Mouse (Mus musculus) lung, adult 18-20 months (tissue): ENCODE data around the gene Nebl.
A peak's percentile ranks its signal among the peaks of the same experiment; 100 is the strongest.

Source experiments
- DNase-seq, 2 experiments: peaks; one replicate each; pipeline ENCODE4 v3.0.0; 2022; ENCODE audit warnings: mixed read lengths in 2 of 2

The Nebl gene

DNA sequence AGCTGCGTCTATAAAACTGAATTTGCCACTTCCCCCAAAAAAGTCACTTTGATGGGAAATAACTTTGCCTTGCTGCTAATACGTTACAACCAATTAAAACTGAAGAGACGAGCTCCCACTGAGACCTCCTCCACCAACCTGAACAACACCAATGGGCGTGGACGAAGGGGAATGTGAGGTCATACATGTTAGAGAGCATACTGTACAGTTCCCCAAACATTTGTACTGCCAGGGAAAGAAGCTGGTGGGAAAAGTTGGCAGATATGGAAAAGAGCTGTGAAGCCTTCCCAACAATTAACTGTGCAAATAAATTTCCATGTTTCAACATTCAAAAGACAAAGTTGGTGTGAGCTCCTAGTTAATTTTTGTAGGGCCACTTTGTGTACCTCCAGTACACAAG is 25.3 kb downstream of the Nebl start:
- DNase-seq, result no peak

DNA sequence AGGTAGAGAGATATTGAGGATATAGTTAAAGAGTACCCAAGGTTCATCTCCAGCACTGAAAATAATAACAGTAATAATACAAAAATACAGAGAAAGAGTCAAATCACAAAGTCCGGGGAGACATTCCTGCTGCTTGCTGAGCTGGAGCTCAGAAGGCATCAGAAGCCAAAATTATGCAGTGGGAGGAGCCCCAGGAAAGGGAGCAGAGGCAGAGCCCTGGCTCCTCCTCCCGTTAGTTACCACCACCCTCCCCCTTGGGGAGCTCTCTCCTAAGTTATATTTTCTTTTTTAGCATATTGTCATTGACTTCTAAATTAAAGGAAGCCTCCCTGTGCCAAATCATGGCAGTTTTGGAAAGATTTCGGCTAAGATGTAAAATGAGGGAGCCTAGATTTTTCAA is 25.8 kb downstream of the Nebl start:
- no peak for DNase-seq

DNA sequence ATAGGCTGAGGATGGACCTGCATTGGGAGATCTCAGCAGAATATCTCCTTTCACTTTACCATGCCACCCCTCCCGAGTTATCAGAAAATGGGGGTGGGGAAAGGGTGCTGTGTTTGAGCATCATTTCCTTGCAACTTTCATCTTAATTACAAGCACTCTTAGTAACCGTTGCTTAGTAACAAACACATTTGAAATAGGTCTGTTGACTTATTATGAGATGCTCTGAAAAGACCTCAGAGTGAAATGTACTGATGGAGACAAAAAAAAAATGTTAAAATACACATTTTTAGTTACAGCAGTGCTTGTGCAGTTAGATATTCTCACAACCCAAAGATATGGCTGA is 28.1 kb downstream of the Nebl start:
- DNase-seq, result no peak

DNA sequence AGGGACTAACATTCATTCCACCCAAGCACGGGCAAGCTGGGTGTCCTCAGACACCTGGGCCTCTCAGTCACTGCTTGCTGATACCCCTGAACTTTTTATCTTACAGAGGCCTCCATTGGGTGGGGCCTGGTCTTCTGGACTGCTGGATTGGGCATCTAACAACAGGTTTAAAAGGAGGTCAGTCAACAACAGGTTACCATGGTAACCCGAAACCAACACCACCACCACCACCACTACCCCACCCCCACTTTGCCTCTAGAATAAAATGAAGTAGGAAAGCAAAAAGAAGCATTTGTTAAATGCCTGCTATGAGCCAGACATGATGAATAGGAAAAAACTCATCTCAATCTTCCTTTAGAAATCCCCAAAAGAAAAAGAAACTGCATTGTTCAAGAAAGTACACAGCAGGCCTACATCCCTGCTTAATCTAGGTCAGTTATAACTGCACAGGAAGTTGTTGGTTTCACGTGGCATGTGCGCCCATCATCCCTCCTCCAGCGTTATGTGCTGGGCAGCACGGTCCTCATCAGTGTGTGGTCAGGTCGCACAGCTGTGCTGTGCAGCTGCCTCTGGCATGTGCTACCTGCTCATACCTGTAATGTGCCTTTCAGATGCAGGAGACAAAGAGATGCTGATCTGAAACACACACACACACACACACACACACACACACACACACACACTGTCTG is 28.6 kb downstream of the Nebl start:
- no peak for DNase-seq

DNA sequence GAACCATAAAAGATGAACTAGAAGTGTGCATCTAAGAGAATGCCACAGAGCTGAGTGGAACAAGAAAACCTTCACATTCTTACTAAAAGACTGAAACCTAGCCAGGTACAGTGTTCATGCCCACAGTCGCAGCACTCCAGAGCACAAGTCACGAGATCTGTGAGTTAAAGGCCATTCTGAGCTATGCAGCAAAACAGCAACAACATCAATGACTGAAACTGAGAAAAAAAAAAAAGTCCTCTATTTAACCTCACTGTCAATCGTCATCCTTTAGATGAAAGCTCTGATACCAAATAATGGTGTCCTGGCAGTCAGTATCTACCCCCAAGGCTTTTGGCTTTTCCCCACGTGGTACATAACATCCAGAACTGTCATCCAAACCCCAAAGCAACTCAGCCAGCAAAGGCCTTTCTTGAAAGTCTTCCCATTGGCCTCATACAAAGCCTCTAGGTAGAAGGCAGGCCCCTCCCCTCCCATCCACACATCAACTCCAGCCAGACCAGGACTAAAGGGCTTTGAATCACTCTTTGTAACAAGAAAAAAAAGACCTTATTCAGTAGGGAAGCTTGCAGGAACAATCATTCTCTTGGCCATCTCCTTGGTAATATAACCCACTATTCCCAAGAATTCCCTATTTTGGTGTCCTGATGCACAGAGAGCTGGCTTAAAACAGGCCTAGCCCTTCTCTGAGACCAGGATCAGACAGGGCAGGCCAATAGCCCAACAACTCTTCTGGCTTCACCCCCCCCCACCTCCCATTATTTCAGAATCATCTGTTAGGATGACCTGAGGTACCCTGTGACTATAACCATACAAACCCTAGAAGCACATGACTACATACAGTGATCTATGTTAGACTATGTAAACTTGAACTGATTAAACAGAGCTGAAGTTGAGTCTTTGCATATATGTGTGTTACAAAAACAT is 32.8 kb downstream of the Nebl start:
- no peak for DNase-seq

DNA sequence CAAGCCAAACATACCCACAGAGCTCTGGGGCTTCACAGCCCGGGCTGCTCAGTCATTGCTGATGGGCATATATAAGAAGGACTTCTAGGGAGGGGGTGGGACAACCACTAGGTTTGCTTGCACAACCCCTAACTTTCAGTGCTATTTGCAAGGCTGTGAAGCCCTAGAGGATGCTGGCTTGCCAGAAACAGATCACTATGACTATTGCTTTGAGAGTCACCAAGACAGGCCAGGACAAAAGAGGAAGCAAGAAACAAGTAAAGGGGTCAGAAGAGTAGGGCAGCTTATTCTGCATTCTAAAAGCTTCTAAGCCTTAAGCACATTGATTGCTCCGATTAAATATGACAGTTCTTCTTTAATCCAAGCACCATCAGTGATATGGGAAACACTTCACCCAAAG is 38.3 kb downstream of the Nebl start:
- no peak for DNase-seq

DNA sequence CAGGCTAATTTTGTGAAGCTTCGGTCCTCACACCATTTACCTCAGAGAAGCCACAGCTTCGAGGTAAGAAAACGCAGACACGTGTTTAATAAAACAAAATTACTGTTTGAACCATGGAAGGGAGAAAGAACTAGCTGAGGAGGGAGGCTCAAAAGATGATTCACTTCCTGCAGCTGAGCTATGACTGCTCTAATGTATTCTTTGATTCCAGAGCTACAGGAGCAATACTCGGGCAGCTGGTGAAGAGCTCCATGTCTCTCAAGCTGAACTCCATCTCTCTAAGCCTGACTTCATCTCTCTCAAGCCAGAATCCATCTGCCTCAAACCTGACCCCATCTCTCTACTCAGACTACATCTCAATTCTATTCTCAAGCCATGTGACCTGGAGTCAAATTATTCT is 41.0 kb downstream of the Nebl start:
- DNase-seq, result no peak

DNA sequence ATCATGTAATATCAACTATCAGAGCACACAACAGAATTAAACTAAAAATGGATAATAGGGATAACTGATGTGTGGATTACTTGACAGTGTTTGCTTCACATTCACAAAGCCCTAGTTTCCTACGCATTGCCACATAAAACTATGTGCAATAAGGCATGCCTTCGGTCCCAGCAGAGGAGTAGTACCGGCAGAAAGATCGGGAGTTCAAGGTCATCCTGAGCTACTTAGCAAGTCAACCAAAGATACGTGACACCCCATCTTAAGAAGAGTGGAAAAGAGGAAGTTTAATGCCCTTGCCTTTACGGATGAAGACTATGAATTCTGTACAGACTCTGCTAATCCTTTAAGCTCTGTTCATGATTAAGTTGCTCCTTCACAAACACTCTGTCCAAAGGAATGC is 44.1 kb downstream of the Nebl start:
- no peak for DNase-seq

DNA sequence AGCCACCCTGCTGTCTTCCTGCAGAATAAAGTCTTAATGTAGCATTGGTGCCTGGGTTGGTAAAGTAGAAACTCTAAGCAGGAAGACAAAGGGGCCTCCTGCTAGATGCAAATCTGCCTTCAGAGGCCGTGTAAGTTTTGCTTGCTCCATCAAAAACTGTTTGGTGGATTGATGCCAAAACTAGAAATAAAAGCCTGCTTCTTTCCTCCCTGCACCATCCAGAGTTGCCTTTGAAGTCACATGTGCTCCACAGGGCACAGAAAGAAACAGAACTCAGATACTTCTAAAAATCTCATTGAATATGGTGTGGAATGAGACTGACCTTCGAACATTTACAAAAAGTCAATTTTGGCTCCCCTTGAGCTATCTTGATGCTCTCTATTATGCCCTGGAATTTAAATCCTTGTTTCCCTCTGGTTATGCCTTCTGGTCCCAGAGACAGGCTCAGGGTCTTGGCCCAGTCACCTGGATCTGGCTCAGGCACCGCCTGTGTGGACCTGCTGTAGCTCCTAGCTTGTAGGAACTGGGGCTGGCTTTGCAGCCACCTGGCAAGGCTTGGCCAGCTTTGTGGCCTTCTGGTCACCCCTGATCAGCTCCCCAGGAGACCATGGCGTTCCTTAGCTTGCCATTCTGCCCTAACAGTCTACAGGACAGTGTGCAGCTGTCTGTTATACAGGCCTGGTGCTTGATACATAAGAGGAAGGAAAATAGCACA is 47.8 kb downstream of the Nebl start:
- DNase-seq, result no peak

DNA sequence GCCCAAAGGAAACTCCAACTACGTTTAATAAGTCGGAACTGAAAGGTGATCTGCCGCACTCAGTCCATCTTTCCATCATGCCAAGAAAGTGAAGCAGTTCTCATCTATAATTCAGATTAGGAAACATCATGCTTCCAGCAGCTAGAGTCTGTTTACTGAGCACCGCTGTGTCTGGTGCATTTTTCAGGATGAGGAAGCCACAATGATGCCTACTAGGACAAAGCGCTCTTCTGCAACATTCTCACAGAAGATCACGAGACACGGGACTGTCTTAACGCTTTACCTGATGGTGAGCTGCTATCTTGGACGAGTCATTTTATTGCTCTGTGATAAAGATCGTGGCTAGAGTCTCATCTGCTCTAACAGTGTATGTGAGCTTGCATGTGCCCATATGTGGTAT is 59.1 kb downstream of the Nebl start:
- no peak for DNase-seq

DNA sequence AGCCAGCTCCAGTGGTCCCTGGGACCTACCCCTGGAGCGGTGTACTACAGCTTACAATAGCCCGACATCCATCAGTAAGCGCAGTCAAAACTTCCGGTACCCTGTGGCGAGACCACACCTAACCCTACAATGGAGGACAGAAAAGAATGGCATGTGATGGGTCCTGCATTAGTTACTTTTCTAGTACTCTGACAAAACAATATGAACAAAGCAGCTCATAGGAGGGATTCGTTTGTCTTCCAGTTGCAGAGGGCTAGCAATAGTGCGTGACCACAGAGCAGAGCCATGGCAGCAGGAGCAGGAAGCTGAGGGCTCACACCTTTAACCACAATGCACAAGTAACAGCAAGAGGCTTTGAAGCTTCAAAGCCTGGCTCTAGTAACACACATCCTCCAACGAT is 59.7 kb downstream of the Nebl start:
- DNase-seq, result no peak

DNA sequence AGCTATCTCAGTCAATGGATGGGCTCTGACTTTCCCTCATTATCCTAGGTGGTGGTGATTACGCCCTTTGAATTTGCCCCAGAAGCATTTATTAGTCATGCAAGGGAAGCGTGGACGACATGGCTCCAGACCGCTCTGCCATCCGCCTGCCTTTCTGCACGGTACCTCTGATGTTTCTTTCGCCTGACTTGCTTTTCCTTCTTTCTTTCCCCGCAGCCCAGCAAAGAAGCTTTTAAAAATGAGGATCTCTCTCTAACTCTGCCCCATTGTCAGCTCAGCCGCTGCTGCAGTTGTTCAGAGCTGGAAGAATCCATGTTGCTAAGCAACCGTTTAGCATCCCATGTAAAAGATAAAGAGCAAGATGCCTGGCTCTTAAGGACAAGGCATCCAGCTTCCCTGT is 61.3 kb downstream of the Nebl start:
- no peak for DNase-seq

DNA sequence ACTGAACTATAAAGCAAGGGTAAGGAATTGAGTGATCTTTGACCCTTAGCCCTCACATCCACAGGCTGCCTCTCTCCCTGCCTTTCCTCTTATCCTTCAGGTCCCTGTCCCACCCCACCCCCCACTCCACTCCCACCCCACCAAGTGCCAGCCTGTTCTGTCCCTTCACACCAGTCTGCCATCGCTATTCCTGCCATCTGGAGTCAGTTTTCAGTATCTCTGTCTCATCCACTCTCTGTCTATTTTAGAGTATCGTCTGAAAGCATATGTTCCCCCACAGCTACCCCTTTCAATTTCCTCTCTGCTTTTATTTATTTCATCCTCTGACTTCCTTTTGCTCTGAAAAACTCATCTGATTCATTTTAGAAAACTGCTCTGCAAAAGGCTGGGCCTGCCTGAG is 62.3 kb downstream of the Nebl start:
- DNase-seq, result no peak

DNA sequence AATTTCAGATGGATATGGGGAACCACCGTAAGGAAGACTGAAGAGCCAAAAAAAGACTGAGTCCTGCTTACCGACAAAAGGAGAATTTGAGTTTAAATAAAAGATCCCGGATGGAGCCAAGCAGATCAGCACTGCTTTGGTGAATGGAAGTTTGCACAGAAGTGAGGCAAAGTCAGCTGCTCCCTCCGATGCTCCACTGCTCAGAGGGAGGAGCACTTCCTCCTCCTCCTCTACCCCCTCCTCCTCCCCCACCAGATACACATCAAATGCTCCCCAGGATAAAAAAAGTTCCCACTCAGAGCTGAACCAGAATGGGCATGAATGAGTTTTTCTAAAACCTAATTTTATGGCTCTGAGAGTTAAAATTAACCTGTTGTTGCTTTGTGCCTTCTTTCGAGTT is 73.1 kb downstream of the Nebl start:
- no peak for DNase-seq

DNA sequence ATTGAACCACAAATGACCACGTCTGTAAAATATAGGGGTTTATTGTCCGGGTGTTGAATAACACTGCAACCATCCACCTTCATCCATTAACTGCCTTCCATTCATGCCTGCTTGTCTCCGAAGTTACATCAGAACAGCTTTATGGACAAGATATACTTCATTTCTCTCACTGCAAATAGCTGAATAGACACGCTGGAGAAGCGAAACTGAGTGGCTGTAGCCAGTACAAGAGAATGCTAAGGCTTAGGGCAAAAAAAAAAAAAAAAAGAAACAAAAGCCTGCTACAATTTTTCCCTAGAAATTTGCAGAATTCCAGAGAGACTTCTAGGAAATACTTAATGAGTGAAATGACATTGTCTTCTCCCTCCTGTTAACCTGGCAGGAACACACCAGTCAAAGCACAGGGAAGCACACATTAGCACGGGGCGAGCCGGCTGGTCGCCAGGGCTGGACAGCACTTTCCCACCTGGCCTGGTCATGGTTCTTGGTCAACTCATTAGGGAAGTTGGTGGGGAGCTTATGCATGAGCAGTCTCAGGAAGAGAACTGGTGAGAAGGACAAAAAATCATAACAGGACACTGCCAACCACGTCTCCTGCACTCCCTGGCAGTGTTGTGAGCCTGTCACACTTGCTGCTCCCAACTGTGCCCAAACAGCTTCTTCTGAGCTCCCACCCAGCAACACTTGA is 81.0 kb downstream of the Nebl start:
- DNase-seq, result no peak

DNA sequence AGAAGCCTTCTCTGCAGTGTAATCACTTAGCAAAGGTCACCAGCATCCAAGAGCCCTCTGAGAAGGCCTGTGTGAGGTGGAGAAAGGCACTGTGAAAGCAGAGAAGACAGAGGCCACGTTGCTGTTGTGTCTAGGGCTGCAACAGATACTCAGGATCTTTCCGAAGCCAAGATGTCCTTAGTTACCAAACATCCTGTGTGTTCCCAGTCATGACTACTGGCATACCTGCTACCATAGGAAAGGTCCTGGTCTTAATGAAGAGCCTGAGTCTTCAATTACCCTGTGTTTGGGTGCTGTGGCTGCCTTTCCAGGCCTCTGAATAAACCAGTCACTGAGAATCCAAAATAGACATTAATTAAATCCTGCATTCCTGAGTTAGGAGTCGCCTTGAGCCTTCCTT is 81.5 kb downstream of the Nebl start:
- DNase-seq, result no peak

DNA sequence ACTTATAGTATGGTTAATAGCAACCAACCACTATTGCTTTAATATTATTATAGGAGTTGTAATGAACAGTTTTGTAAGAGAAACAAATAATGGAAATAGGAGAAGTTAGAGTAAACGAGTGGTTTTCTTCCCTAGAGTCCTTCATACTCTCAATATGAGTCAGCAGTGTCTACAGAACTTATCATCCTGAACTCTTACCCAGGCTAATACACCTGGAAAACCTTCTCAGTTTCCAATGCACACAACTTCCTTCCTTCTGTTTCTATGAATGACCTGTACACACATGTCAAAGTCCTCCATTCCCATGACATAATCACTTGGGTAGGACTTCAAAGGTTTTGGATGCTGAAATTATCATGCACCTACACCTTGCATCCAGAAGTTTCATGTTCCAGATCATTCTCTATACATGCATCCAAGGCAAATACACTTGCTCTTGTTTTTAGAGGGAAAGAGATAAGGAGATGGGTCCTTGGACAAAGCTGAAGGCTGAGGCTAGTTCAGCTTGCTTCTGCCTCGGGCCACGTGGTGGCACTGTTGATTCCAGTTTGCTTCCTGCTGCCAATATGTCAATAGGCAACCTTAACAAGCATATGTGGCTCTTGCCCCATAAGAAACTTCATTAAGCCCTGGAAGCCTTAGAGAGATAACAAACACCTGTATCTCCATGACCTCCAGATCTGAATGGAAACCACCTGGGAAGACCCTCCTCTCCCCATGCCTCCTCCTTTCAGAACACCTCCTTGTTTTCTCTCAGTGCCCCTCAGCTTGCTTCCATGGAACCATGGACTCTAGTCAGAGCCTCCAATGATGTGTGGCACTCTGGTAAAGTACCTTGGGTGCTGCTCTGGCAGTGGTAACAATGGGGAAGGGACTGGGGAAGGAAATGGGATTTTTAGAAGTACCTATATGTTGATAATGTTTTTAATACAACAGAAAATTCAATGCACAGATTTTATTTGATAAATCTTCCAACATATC is 86.7 kb downstream of the Nebl start:
- peak; percentile 56 to 69 for DNase-seq

DNA sequence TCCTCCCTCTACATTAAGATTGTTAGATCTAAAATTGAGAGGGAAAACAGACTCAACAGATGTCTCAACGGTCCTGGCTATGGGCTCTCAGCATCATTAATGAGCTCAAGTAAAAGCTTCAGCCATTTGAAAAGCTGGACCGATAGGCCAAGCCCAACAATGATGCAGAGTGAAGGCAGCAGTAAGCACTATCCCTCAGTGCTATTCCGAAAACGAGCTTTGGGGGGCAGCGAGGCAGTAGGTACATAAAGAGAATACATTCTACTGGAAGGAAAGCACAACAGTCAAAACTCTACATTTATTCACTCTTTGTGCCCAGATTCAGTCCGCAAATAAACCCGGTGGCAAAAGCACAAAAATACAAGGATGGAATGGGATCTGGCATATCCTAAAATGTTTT is 87.4 kb downstream of the Nebl start:
- DNase-seq, result no peak

DNA sequence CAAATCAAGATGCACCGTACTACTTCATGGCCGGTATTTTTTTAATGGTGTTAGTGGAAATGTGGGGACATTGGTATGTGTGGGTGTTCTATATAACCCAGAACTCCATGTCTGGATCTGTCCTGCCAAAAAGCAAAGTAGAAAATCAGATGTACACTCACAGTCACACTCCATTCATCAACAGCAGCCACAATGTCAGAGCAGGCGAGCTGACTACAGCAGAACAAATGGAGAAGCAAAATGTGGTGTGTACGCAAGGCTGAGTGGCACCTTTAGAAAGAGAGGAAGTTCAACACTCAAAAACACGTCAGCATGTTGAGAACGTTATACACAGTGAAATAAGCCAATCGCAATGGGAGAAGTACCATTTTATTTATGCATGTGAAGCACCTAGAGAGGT is 88.5 kb downstream of the Nebl start:
- DNase-seq, result no peak

DNA sequence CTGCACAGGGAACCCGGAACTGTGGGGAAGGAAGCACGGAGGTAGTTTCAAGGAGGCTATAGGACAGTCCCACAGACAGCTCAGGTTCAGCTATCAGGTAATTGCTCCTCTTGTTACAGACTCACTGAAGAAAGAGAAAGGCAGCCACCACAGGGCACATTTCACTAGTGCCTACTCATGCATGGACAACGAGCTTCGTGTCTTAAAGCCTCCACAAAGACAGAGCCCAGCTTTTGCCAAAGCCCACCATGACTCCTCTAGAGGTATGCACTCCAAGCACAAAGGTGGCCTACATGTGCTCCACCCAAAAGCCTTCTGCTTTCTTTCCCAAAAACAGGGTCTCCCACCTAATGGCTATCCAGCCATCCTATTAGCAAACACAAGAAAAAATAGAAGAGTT is 90.4 kb downstream of the Nebl start:
- no peak for DNase-seq

DNA sequence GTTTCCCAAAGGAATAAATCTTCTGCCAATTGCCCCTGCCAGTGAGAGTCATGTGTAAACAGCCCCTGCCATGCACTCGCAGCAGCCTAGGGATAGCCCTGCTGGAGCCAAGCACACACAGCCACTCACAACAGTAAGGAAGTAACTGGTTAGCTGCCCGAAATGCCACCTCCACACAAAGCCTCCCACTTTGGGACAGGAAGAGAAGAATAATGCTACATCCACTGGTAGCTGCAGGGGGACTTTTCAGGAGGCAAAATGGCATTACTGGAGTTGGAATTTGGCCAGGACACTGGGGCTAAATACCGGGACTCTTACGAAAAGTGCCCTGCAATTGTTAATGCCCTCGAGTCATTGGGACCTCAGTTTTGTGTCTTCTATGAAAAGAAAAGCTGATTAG is 92.6 kb downstream of the Nebl start:
- DNase-seq, result no peak

DNA sequence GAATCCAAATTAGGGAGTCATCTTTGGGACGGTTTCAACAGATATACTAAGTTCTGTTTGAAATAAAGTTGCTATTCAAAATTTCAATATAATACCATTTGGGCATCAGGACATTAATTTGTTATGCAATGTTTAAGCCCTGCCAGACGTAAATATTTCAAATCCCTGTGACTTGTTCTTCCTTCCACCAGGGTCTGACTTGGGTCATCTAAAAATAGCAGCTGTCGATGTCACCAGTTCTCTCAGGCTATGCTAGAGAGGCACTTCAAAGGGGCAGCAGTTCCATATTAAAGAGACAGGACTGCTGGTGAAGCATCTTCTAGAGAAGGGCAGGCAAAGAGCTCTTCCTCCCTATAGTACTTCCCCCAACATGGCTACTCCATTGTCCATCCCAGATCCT is 107.3 kb downstream of the Nebl start:
- no peak for DNase-seq
